Mouse (Mus musculus) intestine, postnatal 0 days (tissue): ENCODE data around the gene Gprin2. TPM values are rescaled to one million over a fixed set of nuclear protein-coding genes. Genes with fewer than 3 reads are reported as not detected.

Source experiments
- ATAC-seq: fragments of 200-750 bp; cut with Nextera tagmentation; 2 replicates; pipeline ENCODE4 v1.8.0; 2017; ENCODE audit warnings: mild to moderate bottlenecking, moderate TSS enrichment, moderate library complexity
- H3K27ac ChIP-seq: fragments of 300-500 bp; sonication (generic); 2 replicates; pipeline ENCODE4 v1.5.1; 2014; ENCODE audit warnings: mild to moderate bottlenecking, low read depth, low read length, moderate library complexity
- H3K27me3 ChIP-seq: fragments of 300-500 bp; sonication (generic); replicated peaks from 2 replicates; pipeline ENCODE4 v1.6.1; 2014; ENCODE audit warnings: low read length, mixed read lengths; ENCODE audit not compliant: control insufficient read depth, insufficient read depth
- H3K36me3 ChIP-seq: fragments of 300-500 bp; sonication (generic); 2 replicates; pipeline ENCODE4 v1.6.1; 2014; ENCODE audit warnings: mild to moderate bottlenecking, moderate library complexity; ENCODE audit not compliant: control insufficient read depth, insufficient read depth
- H3K4me1 ChIP-seq: fragments of 300-500 bp; sonication (generic); replicated peaks from 2 replicates; pipeline ENCODE4 v1.6.1; 2014; ENCODE audit warnings: antibody characterized with exemption, low read length, mixed read lengths; ENCODE audit not compliant: control insufficient read depth, insufficient read depth
- H3K4me2 ChIP-seq: fragments of 300-500 bp; sonication (generic); replicated peaks from 2 replicates; pipeline ENCODE4 v1.6.1; 2014; ENCODE audit warnings: low read depth, mild to moderate bottlenecking, moderate library complexity
- H3K4me3 ChIP-seq: fragments of 300-500 bp; sonication (generic); 2 replicates; pipeline ENCODE4 v1.5.1; 2014; ENCODE audit warnings: low read depth, low read length
- H3K9ac ChIP-seq: fragments of 300-500 bp; sonication (generic); 2 replicates; pipeline ENCODE4 v1.6.1; 2014; ENCODE audit warnings: mild to moderate bottlenecking, low read depth, low read length
- H3K9me3 ChIP-seq: fragments of 300-500 bp; sonication (generic); 2 replicates; pipeline ENCODE4 v1.6.1; 2016; ENCODE audit warnings: mixed run types; ENCODE audit not compliant: control insufficient read depth
- CTCF ChIP-seq: sonication (generic); IDR thresholded peaks from 2 replicates; pipeline ENCODE4 v1.5.1; 2016; ENCODE audit warnings: low read depth, mild to moderate bottlenecking, control low read depth, antibody characterized with exemption, moderate library complexity
- WGBS: fragments of 180-500 bp; shearing (Covaris S2); extraction: QIAGEN DNeasy Blood & Tissue Kit; methylation state at CpG from one replicate; pipeline ENCODE4 v1.1.7; 2014; 5-methylcytosine and 5-hydroxymethylcytosine counted together
- polyA plus RNA-seq: library from polyadenylated mRNA; unstranded; fragments of >200 nt; fragmentation: Nextera tagmentation; extraction: Ambion mirVana; gene quantifications from 2 replicates; pipeline ENCODE4 v1.2.1, GENCODE M21; 2015

The Gprin2 gene
- polyA plus RNA-seq, 1 experiment from 2014 or later = 0.13 TPM

DNA sequence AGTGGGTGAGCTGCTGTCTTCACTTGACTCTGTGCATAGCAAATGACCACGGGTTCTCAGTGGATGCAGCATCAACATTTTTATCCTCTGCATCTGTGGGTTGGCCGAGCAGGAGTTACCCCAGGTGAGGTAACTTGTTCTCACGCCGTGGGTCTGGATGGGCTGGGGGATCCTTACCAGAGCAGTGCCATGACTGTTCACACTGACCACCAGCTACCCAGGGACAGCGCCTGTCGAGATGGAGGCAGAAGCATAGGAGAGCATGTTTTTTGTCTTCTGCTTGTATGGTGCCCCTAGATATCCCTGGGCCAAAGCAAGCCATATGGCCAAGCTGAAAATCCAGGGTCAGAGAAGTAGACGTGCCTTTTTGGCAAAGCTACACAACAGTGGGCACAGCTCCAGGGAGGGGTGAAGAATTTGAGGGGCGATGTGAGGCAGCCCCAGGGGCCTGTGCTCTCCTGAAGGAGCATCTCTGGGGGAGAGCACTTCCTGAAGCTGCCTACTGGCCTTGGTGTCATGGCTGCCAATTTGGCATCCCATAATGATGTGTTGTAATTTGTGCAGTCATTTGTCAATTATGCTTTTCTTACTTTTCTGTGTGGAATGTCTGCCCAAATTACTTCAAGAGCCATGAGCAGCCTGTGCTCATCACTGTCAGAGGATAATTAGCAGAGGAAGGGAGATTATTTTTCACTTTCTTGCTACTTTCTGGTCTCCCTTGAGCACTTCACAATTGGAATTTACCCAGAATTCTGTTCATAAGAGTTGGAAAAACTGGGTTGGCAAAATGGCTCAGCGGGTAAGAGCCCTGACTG is 31.6 kb upstream of the Gprin2 start:
- Histone ChIP-seq H3K4me1 (no peaks in the 10 kb centered on the region), H3K36me3 (no peaks in the 10 kb centered on the region; the same call in 1 of the 2 replicates), H3K9ac (no peak overlapping the region), H3K4me2 (no peak overlapping the region), H3K9me3 (no peaks in the 10 kb centered on the region), H3K4me3 (no peak overlapping the region), H3K27me3 (no peaks in the 10 kb centered on the region), H3K27ac (no peak overlapping the region)
- no peak for ATAC-seq
- 81% methylated on average over 9 of the region's 9 CpGs for WGBS
- no peak for TF ChIP-seq CTCF

- ATAC-seq = no peak
- 76% methylated on average over 7 of the region's 7 CpGs for WGBS
These were observed 30.9 kb upstream of the Gprin2 start for GRCm38 (mm10) chr14:34232340-34232739.

GRCm38 (mm10) chr14:34228830-34229506 is 27.5 kb upstream of the Gprin2 start:
- H3K27ac ChIP-seq = no peak overlapping the region
- no peak for TF ChIP-seq CTCF
- 77% methylated on average over 10 of the region's 10 CpGs for WGBS
- no peak overlapping the region for H3K9ac ChIP-seq
- no peaks in the 10 kb centered on the region for H3K9me3 ChIP-seq
- no peak overlapping the region for H3K4me3 ChIP-seq
- no peak overlapping the region for H3K4me2 ChIP-seq
- H3K4me1 ChIP-seq = no peaks in the 10 kb centered on the region
- no peaks in the 10 kb centered on the region for H3K36me3 ChIP-seq
- ATAC-seq = no peak
- H3K27me3 ChIP-seq = no peaks in the 10 kb centered on the region

More at GRCm38 (mm10) chr14:34232340-34232739, 30.9 kb upstream of the Gprin2 start:
- Histone ChIP-seq H3K9me3 (no peaks in the 10 kb centered on the region), H3K27me3 (no peaks in the 10 kb centered on the region), H3K4me1 (no peaks in the 10 kb centered on the region), H3K4me3 (no peak overlapping the region), H3K9ac (no peak overlapping the region), H3K27ac (no peak overlapping the region), H3K36me3 (no peaks in the 10 kb centered on the region; the same call in 1 of the 2 replicates), H3K4me2 (no peak overlapping the region)
- no peak for TF ChIP-seq CTCF

DNA sequence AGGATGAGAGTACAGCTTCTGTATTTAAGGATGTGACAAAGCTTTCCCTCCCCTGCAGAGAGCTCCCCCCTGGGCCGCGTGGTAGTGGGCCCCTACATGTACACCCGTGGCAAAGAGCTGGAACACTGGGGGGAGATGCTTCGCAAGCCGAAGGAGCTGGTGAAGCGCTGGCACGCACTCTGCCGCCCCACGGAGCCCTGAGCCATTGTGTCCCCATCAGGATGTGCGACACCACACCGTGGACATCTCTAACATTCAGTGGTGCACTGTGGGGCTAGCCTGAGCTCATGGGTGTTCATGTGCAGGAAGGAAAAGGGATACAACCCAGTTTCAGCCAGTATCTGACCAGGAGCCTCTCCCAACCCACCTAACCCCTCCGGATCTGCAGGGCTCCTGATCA is 26.5 kb upstream of the Gprin2 start:
- WGBS = 84% methylated on average over 12 of the region's 12 CpGs
- Histone ChIP-seq H3K4me3 (no peak overlapping the region), H3K4me1 (no peaks in the 10 kb centered on the region), H3K36me3 (no peaks in the 10 kb centered on the region), H3K4me2 (no peak overlapping the region), H3K27me3 (no peaks in the 10 kb centered on the region), H3K9ac (no peak overlapping the region), H3K9me3 (no peaks in the 10 kb centered on the region), H3K27ac (no peak overlapping the region)
- TF ChIP-seq CTCF = no peak
- no peak for ATAC-seq

GRCm38 (mm10) chr14:34226566-34226965 is 25.1 kb upstream of the Gprin2 start:
- 56% methylated on average over 4 of the region's 4 CpGs for WGBS
- no peak for TF ChIP-seq CTCF
- no peak overlapping the region for H3K4me3 ChIP-seq
- no peaks in the 10 kb centered on the region for H3K9me3 ChIP-seq
- ATAC-seq = no peak
- H3K27me3 ChIP-seq = 0 out of 2 replicates have a peak, but pooled peaks cover 3% of the 10 kb centered on the region
- H3K36me3 ChIP-seq = no peaks in the 10 kb centered on the region
- no peak overlapping the region for H3K9ac ChIP-seq
- no peak overlapping the region for H3K4me2 ChIP-seq
- no peaks in the 10 kb centered on the region for H3K4me1 ChIP-seq
- no peak overlapping the region for H3K27ac ChIP-seq

DNA sequence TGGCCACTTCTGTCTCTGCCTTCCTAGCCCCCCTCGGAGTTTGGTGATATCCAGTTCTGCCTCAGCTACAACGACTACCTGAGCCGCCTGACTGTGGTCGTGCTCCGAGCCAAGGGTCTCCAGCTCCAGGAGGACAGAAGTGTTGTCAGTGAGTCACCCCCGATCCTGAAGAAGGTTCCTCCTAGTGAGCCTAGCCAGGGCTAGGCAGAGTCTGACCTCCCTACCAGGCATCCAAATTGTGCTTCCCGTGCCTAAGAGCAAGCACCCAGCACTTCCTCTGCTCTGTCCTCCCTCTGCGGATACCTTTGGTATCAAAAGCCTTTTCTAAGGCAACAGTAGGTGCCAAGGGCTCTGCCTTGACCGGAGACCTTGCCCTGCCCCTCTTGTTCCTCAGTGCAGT is 24.5 kb upstream of the Gprin2 start:
- Histone ChIP-seq H3K4me1 (no peaks in the 10 kb centered on the region), H3K9me3 (no peaks in the 10 kb centered on the region), H3K4me2 (no peak overlapping the region), H3K9ac (no peak overlapping the region), H3K36me3 (no peaks in the 10 kb centered on the region), H3K4me3 (no peak overlapping the region), H3K27ac (no peak overlapping the region), H3K27me3 (0 out of 2 replicates have a peak, but pooled peaks cover 3% of the 10 kb centered on the region)
- WGBS = 85% methylated on average over 9 of the region's 9 CpGs
- TF ChIP-seq CTCF = no peak
- no peak for ATAC-seq
